Mouse (Mus musculus) CH12.LX (cell line): ENCODE results near the gene Mllt3.

Source experiments
- CHD2 ChIP-seq: IDR thresholded peaks from 2 replicates; pipeline ENCODE4 v1.6.1; 2011; ENCODE audit warnings: low read length, improper control_type of control experiment
- CTCF ChIP-seq, 2 experiments: IDR thresholded peaks in 1 of 2; conservative IDR thresholded peaks in 1 of 2; 2 replicates each; pipeline ENCODE4 v1.5.1; 2011 to 2012; ENCODE audit warnings: low read depth in 2 of 2, low read length in 2 of 2, improper control_type of control experiment in 1 of 2, inconsistent platforms in 1 of 2, mild to moderate bottlenecking in 1 of 2, moderate library complexity in 1 of 2
- EP300 ChIP-seq: IDR thresholded peaks from 2 replicates; pipeline ENCODE4 v1.6.1; 2011; ENCODE audit warnings: low read length, improper control_type of control experiment
- HCFC1 ChIP-seq: IDR thresholded peaks from 2 replicates; pipeline ENCODE4 v1.6.1; 2012; ENCODE audit warnings: low read depth, mild to moderate bottlenecking, inconsistent platforms, low read length, improper control_type of control experiment
- POLR2A ChIP-seq: IDR thresholded peaks from 2 replicates; pipeline ENCODE4 v1.6.1; 2011; ENCODE audit warnings: low read depth, mild to moderate bottlenecking, improper control_type of control experiment, low read length
- ZNF384 ChIP-seq: IDR thresholded peaks from 2 replicates; pipeline ENCODE4 v1.6.1; 2012; ENCODE audit warnings: low read depth, low read length, improper control_type of control experiment, inconsistent platforms

DNA sequence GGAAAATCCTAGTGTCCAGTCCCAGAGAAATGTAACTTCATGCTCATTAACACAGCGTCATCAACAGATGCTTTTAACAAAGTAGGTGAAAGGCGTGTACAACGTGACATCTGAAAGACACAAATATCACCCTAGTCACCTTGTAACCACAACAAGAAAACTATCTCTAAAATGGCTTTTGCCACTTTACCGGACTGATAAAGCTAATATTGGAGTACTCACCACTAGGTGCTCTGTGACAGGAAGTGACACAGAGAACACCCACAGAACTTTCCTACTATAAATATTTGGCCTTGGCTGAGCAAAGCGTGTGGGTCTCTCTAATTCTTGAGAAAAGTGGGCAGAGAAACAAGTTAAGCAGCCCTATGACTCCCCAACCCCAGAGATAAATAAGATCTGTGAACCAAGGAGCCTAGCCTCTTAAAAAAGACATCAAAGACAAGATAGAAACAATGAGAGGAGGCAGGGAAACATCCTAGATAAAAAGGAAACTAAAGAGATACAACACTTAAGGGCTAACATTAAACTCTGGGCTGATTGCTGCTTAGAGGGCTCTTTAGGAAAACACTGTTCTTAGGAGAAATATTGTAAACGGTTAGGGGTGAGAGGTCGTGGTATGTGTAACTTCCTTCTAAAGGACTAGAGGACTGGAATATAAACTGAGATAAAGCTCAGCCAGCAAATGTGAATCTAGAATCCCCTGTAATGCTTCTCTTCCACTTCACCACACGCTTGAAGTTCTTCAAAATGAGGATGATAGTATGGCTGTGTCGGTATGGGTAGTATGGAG, 29.8 kb downstream of the Mllt3 start:
- TF ChIP-seq CHD2 (no peak), POLR2A (no peak), EP300 (no peak), ZNF384 (no peak), CTCF (conservative IDR thresholded peaks at IDR 0.05 in 1 of 2, IDR thresholded peaks at IDR 0.05 in 1 of 2; ENCODE audit: low read depth in 2 of 2, low read length in 2 of 2) (no peak), HCFC1 (no peak)
